Mouse (Mus musculus) E14TG2a.4 (cell line): ENCODE measurements at regions not wholly inside any gene's neighbourhood (a gene's known extent, or its start where the extent isn't known, plus 50 kb on each side); places are given as distances from the start of the nearest gene placed in this dataset.

Source experiments
- CTCF ChIP-seq: conservative IDR thresholded peaks from 2 replicates; pipeline ENCODE4 v1.5.1; 2014; ENCODE audit warnings: low read length
- NANOG ChIP-seq: IDR thresholded peaks from 2 replicates; pipeline ENCODE4 v1.6.1; 2014; ENCODE audit warnings: borderline replicate concordance, low read length, mixed read lengths
- POU5F1 ChIP-seq: IDR thresholded peaks from 2 replicates; pipeline ENCODE4 v1.6.1; 2014; ENCODE audit warnings: low read length, borderline replicate concordance

DNA sequence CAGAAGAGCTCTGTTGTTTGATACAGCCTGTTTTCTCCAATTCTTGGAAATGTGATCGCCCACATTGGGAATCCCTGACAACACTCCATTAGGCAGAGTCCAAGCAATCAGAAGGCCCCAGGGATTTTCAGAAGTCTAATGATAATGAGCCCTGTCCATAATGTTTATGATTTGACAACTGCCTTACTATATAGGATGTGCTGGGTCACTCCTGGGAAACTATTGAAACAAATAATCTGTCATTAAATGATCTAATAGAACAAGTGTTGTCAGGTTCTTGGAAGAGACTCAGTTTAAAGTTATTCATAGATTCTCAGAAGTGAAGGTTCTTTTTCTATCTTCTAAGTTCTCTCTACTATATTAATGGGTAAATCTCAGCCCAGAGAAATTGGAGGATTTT, 395.9 kb downstream of the Tns1 start:
- no peak for TF ChIP-seq CTCF
- no peak for TF ChIP-seq NANOG
- no peak for TF ChIP-seq POU5F1
